Mouse (Mus musculus) neural tube, embryonic 15.5 days (tissue): ENCODE data around the gene Akap7. TPM values are rescaled to one million over a fixed set of nuclear protein-coding genes. Genes with fewer than 3 reads are reported as not detected.

Experiments
- ATAC-seq: fragments of 200-750 bp; cut with Nextera tagmentation; 2 replicates; pipeline ENCODE4 v1.8.0; 2017; ENCODE audit warnings: mild to moderate bottlenecking, moderate TSS enrichment, moderate library complexity; ENCODE audit not compliant: low FRiP score
- H3K27ac ChIP-seq: fragments of 300-500 bp; sonication (generic); replicated peaks from 2 replicates; pipeline ENCODE4 v1.5.1; 2015; ENCODE audit warnings: mild to moderate bottlenecking, inconsistent platforms
- H3K27me3 ChIP-seq: fragments of 300-500 bp; sonication (generic); replicated peaks from 2 replicates; pipeline ENCODE4 v1.6.1; 2015; ENCODE audit warnings: inconsistent platforms
- H3K36me3 ChIP-seq: fragments of 300-500 bp; sonication (generic); 2 replicates; pipeline ENCODE4 v1.6.1; 2015; ENCODE audit warnings: inconsistent platforms
- H3K4me1 ChIP-seq: fragments of 300-500 bp; sonication (generic); 2 replicates; pipeline ENCODE4 v1.6.1; 2015; ENCODE audit warnings: inconsistent platforms
- H3K4me2 ChIP-seq: fragments of 300-500 bp; sonication (generic); 2 replicates; pipeline ENCODE4 v1.6.1; 2015; ENCODE audit warnings: inconsistent platforms, mild to moderate bottlenecking, moderate library complexity
- H3K4me3 ChIP-seq: fragments of 300-500 bp; sonication (generic); replicated peaks from 2 replicates; pipeline ENCODE4 v1.5.1; 2015; ENCODE audit warnings: mild to moderate bottlenecking, inconsistent platforms
- H3K9ac ChIP-seq: fragments of 300-500 bp; sonication (generic); replicated peaks from 2 replicates; pipeline ENCODE4 v1.6.1; 2015; ENCODE audit warnings: mild to moderate bottlenecking, inconsistent platforms
- H3K9me3 ChIP-seq: fragments of 300-500 bp; sonication (generic); replicated peaks from 2 replicates; pipeline ENCODE4 v1.6.1; 2016; ENCODE audit warnings: inconsistent platforms
- WGBS: fragments of 180-500 bp; shearing (Covaris S2); methylation state at CpG from one replicate; pipeline ENCODE4 v1.1.7; 2015; ENCODE audit warnings: mixed read lengths; 5-methylcytosine and 5-hydroxymethylcytosine counted together
- polyA plus RNA-seq: library from polyadenylated mRNA; unstranded; fragments of >200 nt; fragmentation: Nextera tagmentation; extraction: Ambion mirVana; gene quantifications from 2 replicates; pipeline ENCODE4 v1.2.1, GENCODE M21; 2015

Gene Akap7
- polyA plus RNA-seq, 1 experiment from 2014 or later, result 53.0 TPM

GRCm38 (mm10) chr10:25151172-25151800 is 156.4 kb downstream of the Akap7 start:
- H3K4me3 ChIP-seq, result no peak overlapping the region
- H3K9ac ChIP-seq, result no peak overlapping the region
- peak; percentile 66; the same call in 1 of the 2 replicates for ATAC-seq
- no peaks in the 10 kb centered on the region for H3K36me3 ChIP-seq
- no peaks in the 10 kb centered on the region for H3K9me3 ChIP-seq
- 78% methylated on average over 7 of the region's 7 CpGs for WGBS
- H3K27ac ChIP-seq, result no peak overlapping the region
- no peak overlapping the region for H3K4me2 ChIP-seq
- no peaks in the 10 kb centered on the region for H3K4me1 ChIP-seq
- H3K27me3 ChIP-seq, result no peaks in the 10 kb centered on the region

GRCm38 (mm10) chr10:25145851-25146250 is 161.8 kb downstream of the Akap7 start:
- H3K4me1 ChIP-seq, result no peaks in the 10 kb centered on the region
- H3K9ac ChIP-seq, result no peak overlapping the region
- H3K27ac ChIP-seq, result peak overlapping the region; percentile 65
- no peaks in the 10 kb centered on the region for H3K36me3 ChIP-seq
- peak overlapping the region; percentile 36 for H3K4me2 ChIP-seq
- no peaks in the 10 kb centered on the region for H3K9me3 ChIP-seq
- H3K27me3 ChIP-seq, result no peaks in the 10 kb centered on the region
- WGBS, result 68% methylated on average over 12 of the region's 12 CpGs
- no peak overlapping the region for H3K4me3 ChIP-seq
- ATAC-seq, result peak; percentile 71; the same call in 1 of the 2 replicates

- 64% methylated on average over 18 of the region's 18 CpGs for WGBS
- peak; percentile 63; the same call in 1 of the 2 replicates for ATAC-seq
- H3K9ac ChIP-seq, result no peak overlapping the region
Measured at GRCm38 (mm10) chr10:25144787-25145761, 162.6 kb downstream of the Akap7 start.

GRCm38 (mm10) chr10:25141781-25142180 is 165.9 kb downstream of the Akap7 start:
- ATAC-seq, result no peak
- Histone ChIP-seq H3K4me1 (no peaks in the 10 kb centered on the region), H3K27me3 (no peaks in the 10 kb centered on the region), H3K4me3 (no peak overlapping the region), H3K9ac (no peak overlapping the region), H3K9me3 (peaks cover 7% of the 10 kb centered on the region; the same call in 1 of the 2 replicates), H3K36me3 (no peaks in the 10 kb centered on the region), H3K4me2 (no peak overlapping the region), H3K27ac (no peak overlapping the region)
- WGBS, result 83% methylated on average over 1 of the region's 1 CpGs

More at GRCm38 (mm10) chr10:25144787-25145761, 162.6 kb downstream of the Akap7 start:
- Histone ChIP-seq H3K36me3 (no peaks in the 10 kb centered on the region), H3K27ac (peak overlapping the region; percentile 65), H3K9me3 (no peaks in the 10 kb centered on the region), H3K4me2 (peak overlapping the region; percentile 36), H3K4me3 (no peak overlapping the region), H3K27me3 (no peaks in the 10 kb centered on the region), H3K4me1 (no peaks in the 10 kb centered on the region)

- Histone ChIP-seq H3K27me3 (no peaks in the 10 kb centered on the region), H3K4me3 (no peak overlapping the region), H3K4me2 (no peak overlapping the region), H3K9me3 (peaks cover 7% of the 10 kb centered on the region; the same call in 1 of the 2 replicates), H3K27ac (no peak overlapping the region), H3K4me1 (no peaks in the 10 kb centered on the region), H3K36me3 (no peaks in the 10 kb centered on the region), H3K9ac (no peak overlapping the region)
- 18% methylated on average over 13 of the region's 14 CpGs for whole genome bisulfite sequencing
- ATAC-seq, result peak; percentile 81
Measured at GRCm38 (mm10) chr10:25140155-25140755, 167.4 kb downstream of the Akap7 start.

GRCm38 (mm10) chr10:25133581-25133980 is 174.1 kb downstream of the Akap7 start:
- Histone ChIP-seq H3K4me1 (no peaks in the 10 kb centered on the region), H3K4me3 (no peak overlapping the region), H3K36me3 (no peaks in the 10 kb centered on the region), H3K27me3 (no peaks in the 10 kb centered on the region), H3K4me2 (no peak overlapping the region), H3K27ac (no peak overlapping the region), H3K9ac (no peak overlapping the region), H3K9me3 (peaks cover 1% of the 10 kb centered on the region; the same call in 1 of the 2 replicates)
- 72% methylated on average over 1 of the region's 1 CpGs for WGBS
- no peak for ATAC-seq

GRCm38 (mm10) chr10:25128455-25128863 is 179.2 kb downstream of the Akap7 start:
- Histone ChIP-seq H3K27ac (no peak overlapping the region), H3K27me3 (no peaks in the 10 kb centered on the region), H3K9ac (no peak overlapping the region), H3K9me3 (no peaks in the 10 kb centered on the region), H3K4me1 (no peaks in the 10 kb centered on the region), H3K4me2 (no peak overlapping the region), H3K4me3 (no peak overlapping the region), H3K36me3 (no peaks in the 10 kb centered on the region)
- ATAC-seq, result no peak
- 83% methylated on average over 5 of the region's 5 CpGs for whole genome bisulfite sequencing

- H3K27me3 ChIP-seq, result no peaks in the 10 kb centered on the region
- H3K9ac ChIP-seq, result no peak overlapping the region
- no peak overlapping the region for H3K4me3 ChIP-seq
- H3K9me3 ChIP-seq, result no peaks in the 10 kb centered on the region
- 88% methylated on average over 2 of the region's 2 CpGs for WGBS
- ATAC-seq, result no peak
- H3K4me1 ChIP-seq, result no peaks in the 10 kb centered on the region
- H3K27ac ChIP-seq, result no peak overlapping the region
- no peaks in the 10 kb centered on the region for H3K36me3 ChIP-seq
- H3K4me2 ChIP-seq, result no peak overlapping the region
Measured at GRCm38 (mm10) chr10:25126035-25126434, 181.6 kb downstream of the Akap7 start.

- Histone ChIP-seq H3K27ac (no peak overlapping the region), H3K9me3 (no peaks in the 10 kb centered on the region), H3K4me2 (no peak overlapping the region), H3K9ac (no peak overlapping the region), H3K4me1 (no peaks in the 10 kb centered on the region), H3K4me3 (no peak overlapping the region), H3K36me3 (no peaks in the 10 kb centered on the region), H3K27me3 (no peaks in the 10 kb centered on the region)
- 92% methylated on average over 5 of the region's 5 CpGs for WGBS
- ATAC-seq, result no peak
Measured at GRCm38 (mm10) chr10:25120871-25121554, 186.7 kb downstream of the Akap7 start.
